Mouse (Mus musculus) stomach, embryonic 14.5 days (tissue): ENCODE results near the gene Myh7b. TPM values are rescaled to one million over a fixed set of nuclear protein-coding genes. Genes with fewer than 3 reads are reported as not detected.

ENCODE experiments used
- ATAC-seq: fragments of 200-750 bp; cut with Nextera tagmentation; 2 replicates; pipeline ENCODE4 v1.8.0; 2017; ENCODE audit warnings: low read depth, moderate TSS enrichment; ENCODE audit not compliant: insufficient number of reproducible peaks, insufficient read depth, low FRiP score
- H3K27ac ChIP-seq: fragments of 300-500 bp; sonication (generic); 2 replicates; pipeline ENCODE4 v1.5.1; 2014; ENCODE audit warnings: mild to moderate bottlenecking, low read length, moderate library complexity, mixed read lengths
- H3K27me3 ChIP-seq: fragments of 300-500 bp; sonication (generic); 2 replicates; pipeline ENCODE4 v1.6.1; 2014; ENCODE audit warnings: low read length, control low read depth, mixed read lengths; ENCODE audit not compliant: control insufficient read depth, insufficient read depth
- H3K36me3 ChIP-seq: fragments of 300-500 bp; sonication (generic); 2 replicates; pipeline ENCODE4 v1.6.1; 2014; ENCODE audit warnings: mild to moderate bottlenecking, control low read depth, low read length, moderate library complexity, mixed read lengths; ENCODE audit not compliant: control insufficient read depth, insufficient read depth
- H3K4me1 ChIP-seq: fragments of 300-500 bp; sonication (generic); 2 replicates; pipeline ENCODE4 v1.6.1; 2014; ENCODE audit warnings: low read length, control low read depth, mixed read lengths; ENCODE audit not compliant: control insufficient read depth, insufficient read depth
- H3K4me2 ChIP-seq: fragments of 300-500 bp; sonication (generic); replicated peaks from 2 replicates; pipeline ENCODE4 v1.6.1; 2014; ENCODE audit warnings: low read depth, low read length, control low read depth
- H3K4me3 ChIP-seq: fragments of 300-500 bp; sonication (generic); 2 replicates; pipeline ENCODE4 v1.5.1; 2014; ENCODE audit warnings: low read depth, low read length, control low read depth
- H3K9ac ChIP-seq: fragments of 300-500 bp; sonication (generic); replicated peaks from 2 replicates; pipeline ENCODE4 v1.6.1; 2014; ENCODE audit warnings: low read depth, mild to moderate bottlenecking, control low read depth, low read length, moderate library complexity, mixed read lengths
- H3K9me3 ChIP-seq: fragments of 300-500 bp; sonication (generic); 2 replicates; pipeline ENCODE4 v1.6.1; 2016; ENCODE audit warnings: low read depth, low read length, control low read depth; ENCODE audit not compliant: control insufficient read depth
- WGBS: fragments of 180-500 bp; shearing (Covaris S2); extraction: QIAGEN DNeasy Blood & Tissue Kit; methylation state at CpG from one replicate; pipeline ENCODE4 v1.1.7; 2014; 5-methylcytosine and 5-hydroxymethylcytosine counted together
- polyA plus RNA-seq: library from polyadenylated mRNA; unstranded; fragments of >200 nt; fragmentation: Nextera tagmentation; extraction: Ambion mirVana; gene quantifications from 2 replicates; pipeline ENCODE4 v1.2.1, GENCODE M21; 2014

Myh7b gene
- polyA plus RNA-seq, 1 experiment from 2014 or later: 0.39 TPM

DNA sequence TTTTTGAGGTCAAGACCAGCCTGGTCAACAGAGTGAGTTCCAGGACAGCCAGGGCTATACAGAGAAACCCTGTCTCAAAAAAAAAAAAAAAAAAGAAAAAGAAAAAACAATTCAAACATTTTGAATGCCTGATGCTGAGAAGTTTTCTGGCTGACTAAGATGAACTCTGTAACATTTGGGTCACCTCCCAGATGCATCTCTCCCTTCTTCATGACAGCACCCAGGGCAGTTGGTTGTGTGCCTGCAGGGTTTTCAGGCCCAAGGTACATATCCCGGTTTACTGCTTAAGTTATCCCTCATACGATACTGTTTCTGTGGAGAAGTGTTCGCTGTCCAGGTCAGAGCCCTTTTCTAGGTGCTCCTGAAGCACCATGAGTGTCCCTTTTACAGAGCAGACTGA is 30.7 kb upstream of the Myh7b start:
- H3K9me3 ChIP-seq: no peaks in the 10 kb centered on the region
- no peak overlapping the region for H3K4me3 ChIP-seq
- no peak overlapping the region for H3K9ac ChIP-seq
- H3K27me3 ChIP-seq: no peaks in the 10 kb centered on the region
- no peak overlapping the region for H3K4me2 ChIP-seq
- no peaks in the 10 kb centered on the region for H3K4me1 ChIP-seq
- WGBS: 91% methylated on average over 3 of the region's 3 CpGs
- H3K36me3 ChIP-seq: no peaks in the 10 kb centered on the region
- no peak for ATAC-seq
- H3K27ac ChIP-seq: no peak overlapping the region

DNA sequence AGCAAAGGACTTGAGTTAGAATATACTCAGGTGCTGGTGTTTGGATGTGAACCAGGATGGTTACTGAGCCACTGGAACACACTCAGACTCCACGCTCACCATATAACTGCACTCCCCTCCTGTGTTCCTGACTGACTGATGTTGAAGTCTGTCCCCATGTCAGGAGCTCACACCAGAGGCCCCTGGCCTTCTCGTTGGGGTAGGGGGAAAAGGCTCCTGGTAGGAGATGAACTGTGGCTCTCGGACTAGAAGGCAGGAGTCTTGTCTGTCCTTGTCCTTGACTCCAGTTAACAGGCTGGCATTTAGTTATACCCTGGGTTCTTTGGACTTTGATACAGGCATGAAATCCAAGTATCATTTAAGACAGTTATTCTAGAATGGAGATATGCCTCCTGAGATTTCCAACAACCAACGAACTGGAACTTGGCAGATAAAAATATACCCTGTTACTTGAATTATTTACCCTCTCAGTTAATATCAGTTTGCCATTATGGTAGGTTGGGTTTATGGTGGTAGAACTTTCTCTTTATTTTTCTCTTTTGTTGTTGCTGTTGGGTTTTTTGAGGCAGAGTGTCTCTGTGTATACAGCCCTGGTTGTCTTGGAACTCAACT is 28.5 kb upstream of the Myh7b start:
- Histone ChIP-seq H3K9ac (no peak overlapping the region), H3K36me3 (no peaks in the 10 kb centered on the region), H3K4me1 (no peaks in the 10 kb centered on the region), H3K4me2 (no peak overlapping the region), H3K4me3 (no peak overlapping the region), H3K9me3 (no peaks in the 10 kb centered on the region), H3K27me3 (no peaks in the 10 kb centered on the region), H3K27ac (no peak overlapping the region)
- no peak for ATAC-seq
- 73% methylated on average over 4 of the region's 4 CpGs for WGBS

DNA sequence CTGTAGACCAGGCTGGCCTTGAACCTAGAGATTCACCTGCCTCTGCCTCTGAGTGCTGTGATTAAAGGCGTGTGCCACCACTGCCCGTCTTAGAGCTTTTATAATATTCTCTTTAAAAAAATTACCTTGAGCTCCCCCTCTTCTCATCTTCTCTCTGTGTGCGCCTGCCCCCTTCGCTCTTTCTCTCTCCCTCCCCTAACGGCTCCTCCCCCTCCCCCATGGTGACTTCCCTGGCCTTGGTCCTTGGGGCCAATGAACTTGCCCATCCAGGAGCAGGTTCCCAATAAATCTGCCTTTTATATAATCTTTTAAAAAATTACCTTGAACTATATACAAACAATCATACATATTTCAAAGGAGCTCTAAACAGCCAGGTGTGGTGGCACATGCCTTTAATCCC is 28.0 kb upstream of the Myh7b start:
- ATAC-seq: no peak
- WGBS: 84% methylated on average over 5 of the region's 5 CpGs

DNA sequence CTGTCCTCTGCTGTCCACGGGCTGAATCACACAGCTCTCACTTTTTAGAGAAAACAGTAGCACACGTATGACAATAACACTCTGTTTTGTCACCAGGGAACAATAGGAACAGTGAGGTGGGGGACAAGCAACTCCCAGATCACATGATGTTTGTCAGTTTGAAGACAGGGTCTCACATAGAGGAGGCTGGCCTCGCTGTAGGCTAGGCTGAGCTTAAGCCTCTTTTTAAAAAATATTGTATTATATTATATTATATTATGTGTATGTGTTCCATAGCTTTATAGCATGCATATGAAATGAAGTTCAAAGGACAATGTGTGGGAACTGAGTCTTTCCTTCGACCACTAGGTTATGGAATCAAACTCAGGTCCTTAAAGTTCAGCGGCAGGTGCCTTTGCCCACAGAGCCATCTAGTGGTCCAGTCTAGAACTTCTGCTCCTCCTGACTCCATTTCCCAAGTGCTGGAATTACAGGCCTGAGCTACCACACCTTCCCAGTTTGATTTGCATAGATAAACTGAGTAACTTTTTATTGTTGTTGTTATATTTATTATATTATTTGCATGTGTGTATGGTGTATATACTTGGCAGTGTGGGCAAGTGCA is 27.0 kb upstream of the Myh7b start:
- no peak for ATAC-seq
- no peak overlapping the region for H3K4me2 ChIP-seq
- no peaks in the 10 kb centered on the region for H3K27me3 ChIP-seq
- no peak overlapping the region for H3K9ac ChIP-seq
- H3K4me3 ChIP-seq: no peak overlapping the region
- no peaks in the 10 kb centered on the region for H3K36me3 ChIP-seq
- H3K9me3 ChIP-seq: no peaks in the 10 kb centered on the region
- no peaks in the 10 kb centered on the region for H3K4me1 ChIP-seq
- no peak overlapping the region for H3K27ac ChIP-seq
- 45% methylated on average over 5 of the region's 5 CpGs for WGBS

More for the DNA sequence above, 28.0 kb upstream of the Myh7b start:
- no peaks in the 10 kb centered on the region for H3K4me1 ChIP-seq
- no peaks in the 10 kb centered on the region for H3K27me3 ChIP-seq
- no peaks in the 10 kb centered on the region for H3K9me3 ChIP-seq
- H3K27ac ChIP-seq: no peak overlapping the region
- no peak overlapping the region for H3K4me2 ChIP-seq
- H3K4me3 ChIP-seq: no peak overlapping the region
- no peak overlapping the region for H3K9ac ChIP-seq
- H3K36me3 ChIP-seq: no peaks in the 10 kb centered on the region

DNA sequence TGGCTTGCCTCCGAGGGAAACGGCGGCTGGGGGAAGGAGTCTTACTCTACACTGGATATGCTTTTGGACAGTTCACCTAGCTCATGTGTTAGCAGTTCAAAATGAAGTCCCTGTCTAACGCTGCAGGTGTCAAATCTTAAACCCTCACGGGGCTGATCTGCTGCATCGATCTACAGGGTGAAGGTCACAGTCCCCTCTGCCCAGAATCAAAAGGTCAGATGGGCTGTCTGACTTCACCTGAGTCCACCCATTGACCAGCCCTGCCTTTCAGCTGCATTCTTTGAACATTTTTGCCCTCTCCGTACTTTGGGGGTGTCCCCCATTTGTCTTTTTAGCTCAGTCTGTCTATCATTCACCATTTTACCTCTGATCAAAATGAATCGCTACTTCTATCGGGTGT is 25.9 kb upstream of the Myh7b start:
- ATAC-seq: no peak
- Histone ChIP-seq H3K27me3 (no peaks in the 10 kb centered on the region), H3K27ac (no peak overlapping the region), H3K36me3 (no peaks in the 10 kb centered on the region), H3K4me2 (no peak overlapping the region), H3K4me3 (no peak overlapping the region), H3K4me1 (no peaks in the 10 kb centered on the region), H3K9ac (no peak overlapping the region), H3K9me3 (no peaks in the 10 kb centered on the region)
- 85% methylated on average over 9 of the region's 9 CpGs for WGBS

DNA sequence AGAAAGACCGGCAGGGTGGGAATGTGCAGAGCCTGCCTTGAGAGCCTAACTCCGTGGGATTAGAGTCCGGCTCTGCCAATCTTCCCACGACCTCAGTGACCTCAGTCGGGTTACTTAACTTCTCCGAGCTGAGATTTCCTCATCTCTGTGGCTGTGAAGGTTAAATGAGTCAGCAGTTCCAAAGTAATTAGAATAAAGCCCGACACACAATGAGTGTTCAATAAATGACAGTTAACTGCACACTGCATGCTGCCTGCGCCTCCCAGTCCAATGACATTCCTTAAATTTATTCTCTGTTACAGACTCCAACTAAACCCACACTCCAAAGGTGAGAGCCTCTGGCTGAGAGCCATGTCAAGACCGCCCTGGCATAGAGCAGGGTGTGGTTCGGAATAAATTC is 25.5 kb upstream of the Myh7b start:
- H3K4me3 ChIP-seq: no peak overlapping the region
- no peak overlapping the region for H3K27ac ChIP-seq
- H3K27me3 ChIP-seq: no peaks in the 10 kb centered on the region
- H3K4me1 ChIP-seq: no peaks in the 10 kb centered on the region
- H3K36me3 ChIP-seq: no peaks in the 10 kb centered on the region
- H3K9me3 ChIP-seq: no peaks in the 10 kb centered on the region
- WGBS: 72% methylated on average over 10 of the region's 10 CpGs
- H3K4me2 ChIP-seq: no peak overlapping the region
- ATAC-seq: no peak
- H3K9ac ChIP-seq: no peak overlapping the region

DNA sequence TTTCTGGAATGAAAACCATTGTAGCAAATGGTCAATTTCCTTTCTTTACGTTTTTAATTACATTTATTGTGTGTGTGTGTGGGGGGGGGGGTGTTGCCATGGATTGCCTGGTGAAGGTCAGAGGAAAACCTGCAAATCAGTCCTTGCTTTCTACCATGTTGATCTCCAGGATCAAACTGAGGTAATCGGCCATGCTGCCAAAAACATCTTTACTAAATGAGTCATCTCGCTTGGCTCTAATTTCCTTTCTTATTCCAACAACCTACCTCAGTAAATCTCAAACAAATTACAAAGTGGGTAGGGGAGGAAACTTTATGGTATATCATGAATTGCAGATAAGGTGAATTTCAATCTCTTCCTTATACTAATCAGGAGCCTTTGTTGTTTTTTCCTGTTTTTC is 22.9 kb upstream of the Myh7b start:
- Histone ChIP-seq H3K4me2 (no peak overlapping the region), H3K27me3 (no peaks in the 10 kb centered on the region), H3K27ac (no peak overlapping the region), H3K9me3 (no peaks in the 10 kb centered on the region), H3K36me3 (no peaks in the 10 kb centered on the region), H3K4me1 (peaks cover 6% of the 10 kb centered on the region; the same call in 1 of the 2 replicates), H3K9ac (no peak overlapping the region), H3K4me3 (no peak overlapping the region)
- no peak for ATAC-seq
- 77% methylated on average over 3 of the region's 3 CpGs for WGBS

DNA sequence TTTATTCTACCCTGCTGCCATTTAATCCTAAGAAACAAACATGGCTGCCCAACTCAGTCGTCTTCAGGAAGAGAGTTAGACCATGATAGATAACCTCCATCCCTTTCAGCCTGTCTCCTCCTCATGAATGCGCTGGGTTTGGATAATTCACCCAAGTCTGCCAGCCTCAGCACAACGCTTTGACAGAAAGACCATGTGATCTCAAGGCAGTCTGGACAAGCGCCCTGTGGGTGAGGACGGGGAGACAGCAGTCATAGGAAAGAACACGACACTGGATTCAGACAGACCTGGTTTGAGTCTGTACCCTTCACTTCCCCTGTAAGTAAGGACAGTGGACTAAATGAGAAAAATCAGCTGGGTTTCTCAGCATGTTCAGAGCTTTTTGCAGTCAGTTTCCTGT is 21.5 kb upstream of the Myh7b start:
- no peak overlapping the region for H3K4me3 ChIP-seq
- H3K9me3 ChIP-seq: no peaks in the 10 kb centered on the region
- H3K9ac ChIP-seq: no peak overlapping the region
- no peak overlapping the region for H3K4me2 ChIP-seq
- 78% methylated on average over 6 of the region's 6 CpGs for WGBS
- no peaks in the 10 kb centered on the region for H3K27me3 ChIP-seq
- peaks cover 6% of the 10 kb centered on the region; the same call in 1 of the 2 replicates for H3K4me1 ChIP-seq
- ATAC-seq: no peak
- H3K27ac ChIP-seq: no peak overlapping the region
- H3K36me3 ChIP-seq: no peaks in the 10 kb centered on the region

DNA sequence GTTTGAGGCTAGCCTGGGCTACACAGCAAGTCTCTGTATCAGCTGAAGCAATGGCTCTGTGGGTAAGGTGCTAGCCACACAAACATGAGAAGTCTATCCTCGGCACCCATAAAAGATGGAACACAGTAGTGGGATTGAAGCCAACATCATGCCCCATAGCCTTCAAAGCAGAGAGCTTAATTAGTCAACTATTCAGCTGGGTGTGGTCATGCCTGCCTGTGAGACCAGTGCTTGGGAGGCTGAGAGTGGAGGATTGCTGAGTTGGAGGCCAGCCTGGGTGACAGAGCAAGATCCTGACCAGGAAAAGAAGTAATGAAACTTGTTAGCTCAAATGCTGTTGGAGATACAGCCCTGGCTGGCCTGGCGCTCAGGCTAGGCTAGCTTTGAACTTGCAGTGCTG is 20.1 kb upstream of the Myh7b start:
- WGBS: 92% methylated on average over 2 of the region's 2 CpGs
- no peak overlapping the region for H3K4me3 ChIP-seq

More for the DNA sequence above, 20.1 kb upstream of the Myh7b start:
- Histone ChIP-seq H3K4me2 (no peak overlapping the region), H3K4me1 (peaks cover 6% of the 10 kb centered on the region; the same call in 1 of the 2 replicates), H3K9ac (no peak overlapping the region), H3K36me3 (no peaks in the 10 kb centered on the region), H3K9me3 (no peaks in the 10 kb centered on the region), H3K27ac (no peak overlapping the region), H3K27me3 (no peaks in the 10 kb centered on the region)
- ATAC-seq: no peak
